Mouse (Mus musculus) neural tube, embryonic 14.5 days (tissue): ENCODE results near the gene Gm10770. TPM values are rescaled to one million over a fixed set of nuclear protein-coding genes. Genes with fewer than 3 reads are reported as not detected.
"Not testable (repeated sequence)": the region's sequence is repeated elsewhere in the genome, so short reads cannot be mapped to it uniquely, and the experiment has no call there.

Experiments used
- ATAC-seq: fragments of 200-750 bp; cut with Nextera tagmentation; 2 replicates; pipeline ENCODE4 v1.8.0; 2017; ENCODE audit warnings: low read depth, mild to moderate bottlenecking, moderate TSS enrichment, moderate library complexity
- H3K27ac ChIP-seq: fragments of 300-500 bp; sonication (generic); 2 replicates; pipeline ENCODE4 v1.5.1; 2014; ENCODE audit warnings: low read depth, mild to moderate bottlenecking, control low read depth, low read length, moderate library complexity, mixed read lengths
- H3K27me3 ChIP-seq: fragments of 300-500 bp; sonication (generic); 2 replicates; pipeline ENCODE4 v1.6.1; 2014; ENCODE audit warnings: low read length; ENCODE audit not compliant: control insufficient read depth, insufficient read depth
- H3K36me3 ChIP-seq: fragments of 300-500 bp; sonication (generic); 2 replicates; pipeline ENCODE4 v1.6.1; 2014; ENCODE audit warnings: low read length, mixed read lengths; ENCODE audit not compliant: control insufficient read depth, insufficient read depth
- H3K4me1 ChIP-seq: fragments of 300-500 bp; sonication (generic); 2 replicates; pipeline ENCODE4 v1.6.1; 2014; ENCODE audit warnings: low read length; ENCODE audit not compliant: control insufficient read depth, insufficient read depth
- H3K4me2 ChIP-seq: fragments of 300-500 bp; sonication (generic); 2 replicates; pipeline ENCODE4 v1.6.1; 2014; ENCODE audit warnings: mild to moderate bottlenecking, low read depth, low read length, control low read depth
- H3K4me3 ChIP-seq: fragments of 300-500 bp; sonication (generic); 2 replicates; pipeline ENCODE4 v1.5.1; 2014; ENCODE audit warnings: low read depth, low read length, control low read depth, mixed read lengths
- H3K9ac ChIP-seq: fragments of 300-500 bp; sonication (generic); replicated peaks from 2 replicates; pipeline ENCODE4 v1.6.1; 2014; ENCODE audit warnings: low read depth, mild to moderate bottlenecking, control low read depth, low read length, mixed read lengths
- H3K9me3 ChIP-seq: fragments of 300-500 bp; sonication (generic); 2 replicates; pipeline ENCODE4 v1.6.1; 2016; ENCODE audit warnings: low read length; ENCODE audit not compliant: control insufficient read depth
- WGBS: fragments of 180-500 bp; shearing (Covaris S2); extraction: QIAGEN DNeasy Blood & Tissue Kit; methylation state at CpG from one replicate; pipeline ENCODE4 v1.1.7; 2014; 5-methylcytosine and 5-hydroxymethylcytosine counted together
- polyA plus RNA-seq: library from polyadenylated mRNA; unstranded; fragments of >200 nt; fragmentation: Nextera tagmentation; extraction: Ambion mirVana; gene quantifications from 2 replicates; pipeline ENCODE4 v1.2.1, GENCODE M21; 2014

Gene Gm10770
- polyA plus RNA-seq, 1 experiment from 2014 or later = not detected

GRCm38 (mm10) chr2:150132773-150133172 is 46.7 kb downstream of the Gm10770 start:
- ATAC-seq = no peak
- no peak overlapping the region for H3K27ac ChIP-seq
- no peak overlapping the region for H3K9ac ChIP-seq
- H3K4me3 ChIP-seq = no peak overlapping the region
- H3K4me1 ChIP-seq = peaks cover 4% of the 10 kb centered on the region; the same call in 1 of the 2 replicates
- H3K36me3 ChIP-seq = 0 out of 2 replicates have a peak, but pooled peaks cover 5% of the 10 kb centered on the region
- H3K9me3 ChIP-seq = peaks cover 3% of the 10 kb centered on the region; the same call in 1 of the 2 replicates
- H3K27me3 ChIP-seq = no peaks in the 10 kb centered on the region
- no peak overlapping the region for H3K4me2 ChIP-seq
- 86% methylated on average over 2 of the region's 2 CpGs for WGBS

DNA sequence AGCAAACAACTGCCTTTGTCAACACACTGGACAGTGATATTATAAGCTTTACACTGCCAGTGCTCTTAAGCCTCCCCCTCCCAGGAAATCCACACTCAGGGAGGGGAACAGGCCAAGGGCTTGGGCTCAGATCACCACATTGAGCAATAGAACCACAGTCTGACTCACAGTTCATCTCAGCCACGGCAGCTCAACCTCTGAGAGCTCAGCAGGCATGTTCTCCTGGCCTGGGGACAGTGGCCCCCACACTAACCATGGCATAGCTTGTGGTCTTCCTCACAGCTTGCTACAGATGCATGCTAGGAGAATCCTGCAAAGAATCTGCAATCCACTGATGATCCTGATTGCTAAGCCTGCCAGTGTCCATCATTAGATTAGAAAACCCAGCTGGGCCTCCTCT is 47.5 kb downstream of the Gm10770 start:
- ATAC-seq, H3K36me3 ChIP-seq, H3K4me1 ChIP-seq, H3K9ac ChIP-seq, H3K4me2 ChIP-seq, H3K27me3 ChIP-seq, H3K9me3 ChIP-seq, H3K27ac ChIP-seq, H3K4me3 ChIP-seq: not testable (repeated sequence)
- WGBS = 95% methylated on average over 1 of the region's 1 CpGs

Other genes with a start within 250 kb of the Gm10770 start
- gene Zfp120, start 43.0 kb downstream of the Gm10770 start, polyA plus RNA-seq = 12.8 and 14.2 TPM in 2 replicates
- not detected in 2 replicates for gene Gm14139, start 2.1 kb upstream of the Gm10770 start, polyA plus RNA-seq
- 11.7 and 13.1 TPM in 2 replicates for gene Zfp937, start 38.4 kb upstream of the Gm10770 start, polyA plus RNA-seq
- 2.0 and 2.7 TPM in 2 replicates for gene Gm21994, start 75.9 kb upstream of the Gm10770 start, polyA plus RNA-seq
- 0.10 and 0.13 TPM in 2 replicates for gene Gm14124, start 77.8 kb upstream of the Gm10770 start, polyA plus RNA-seq
- gene Gm10130, start 144.0 kb upstream of the Gm10770 start, polyA plus RNA-seq = 1.5 TPM in 1 of 2 replicates, not detected in the other
- 16.9 and 20.0 TPM in 2 replicates for gene 3300002I08Rik, start 183.1 kb upstream of the Gm10770 start, polyA plus RNA-seq